Mouse (Mus musculus) large intestine, adult 2 months (tissue): ENCODE data around the gene Wdr92. TPM values are rescaled to one million over a fixed set of nuclear protein-coding genes. Genes with fewer than 3 reads are reported as not detected.

Source experiments
- DNase-seq: peaks from one replicate; pipeline ENCODE4 v3.0.0-alpha.2; 2012; ENCODE audit warnings: low read depth, low spot score
- WGBS: fragments of 180-500 bp; shearing (Covaris S2); methylation state at CpG from one replicate; pipeline ENCODE4 v1.1.7; 2018; 5-methylcytosine and 5-hydroxymethylcytosine counted together
- polyA plus RNA-seq: library from polyadenylated mRNA; depleted of rRNA; stranded (reverse); fragments of >200 nt; gene quantifications from 2 replicates; pipeline ENCODE4 v1.2.3, GENCODE M21; 2012; rRNA removed

Wdr92 gene
- polyA plus RNA-seq: 6.8 and 7.3 TPM in 2 replicates

DNA sequence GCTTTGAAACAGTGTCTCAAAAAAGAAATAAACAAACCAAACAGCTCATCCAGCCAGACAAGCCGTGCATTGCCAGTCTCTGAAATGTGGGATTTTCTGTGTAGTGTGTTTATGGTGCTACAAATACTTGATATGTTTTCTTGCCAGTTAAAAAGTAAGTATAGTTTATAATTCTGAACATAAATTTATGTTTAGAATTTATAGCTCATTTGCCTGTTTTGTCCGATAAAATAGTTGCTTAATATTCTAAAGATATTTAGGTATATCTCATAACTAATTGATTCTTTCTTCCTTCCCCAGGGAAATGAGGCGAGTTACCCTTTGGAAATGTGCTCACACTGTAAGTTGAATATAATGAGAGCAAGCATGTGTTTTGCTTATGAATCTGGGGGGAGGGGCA lies at the start of gene Wdr92:
TSS of gene Wdr92 (plus strand) at position 301 of the 400 bp plus-strand sequence.
- 76% methylated on average over 3 of the region's 3 CpGs for WGBS
- DNase-seq: no peak

DNA sequence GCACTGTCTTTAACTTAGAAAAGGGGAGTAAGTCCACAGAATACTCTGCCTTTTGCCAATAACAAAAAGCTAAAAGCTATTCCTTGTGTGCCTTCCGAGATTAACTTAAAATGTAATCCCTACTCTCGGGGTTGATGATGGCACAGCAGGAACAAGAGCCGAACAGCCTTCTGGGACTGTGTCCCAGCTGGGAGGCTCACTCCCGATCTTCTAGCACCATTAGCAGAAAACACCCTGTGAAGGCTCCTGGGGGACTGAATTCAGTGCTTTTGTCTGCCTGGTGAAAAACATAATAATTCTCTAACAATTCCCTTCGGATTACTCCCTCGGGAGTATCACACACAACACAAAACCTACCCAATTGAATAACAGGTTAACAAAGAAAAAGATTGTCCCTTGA lies 46.3 kb upstream of the Wdr92 start:
- WGBS: 55% methylated on average over 6 of the region's 6 CpGs
- no peak for DNase-seq

GRCm38 (mm10) chr11:17138306-17139033 lies 43.4 kb upstream of the Wdr92 start:
- 35% methylated on average over 6 of the region's 6 CpGs for WGBS
- DNase-seq: no peak

DNA sequence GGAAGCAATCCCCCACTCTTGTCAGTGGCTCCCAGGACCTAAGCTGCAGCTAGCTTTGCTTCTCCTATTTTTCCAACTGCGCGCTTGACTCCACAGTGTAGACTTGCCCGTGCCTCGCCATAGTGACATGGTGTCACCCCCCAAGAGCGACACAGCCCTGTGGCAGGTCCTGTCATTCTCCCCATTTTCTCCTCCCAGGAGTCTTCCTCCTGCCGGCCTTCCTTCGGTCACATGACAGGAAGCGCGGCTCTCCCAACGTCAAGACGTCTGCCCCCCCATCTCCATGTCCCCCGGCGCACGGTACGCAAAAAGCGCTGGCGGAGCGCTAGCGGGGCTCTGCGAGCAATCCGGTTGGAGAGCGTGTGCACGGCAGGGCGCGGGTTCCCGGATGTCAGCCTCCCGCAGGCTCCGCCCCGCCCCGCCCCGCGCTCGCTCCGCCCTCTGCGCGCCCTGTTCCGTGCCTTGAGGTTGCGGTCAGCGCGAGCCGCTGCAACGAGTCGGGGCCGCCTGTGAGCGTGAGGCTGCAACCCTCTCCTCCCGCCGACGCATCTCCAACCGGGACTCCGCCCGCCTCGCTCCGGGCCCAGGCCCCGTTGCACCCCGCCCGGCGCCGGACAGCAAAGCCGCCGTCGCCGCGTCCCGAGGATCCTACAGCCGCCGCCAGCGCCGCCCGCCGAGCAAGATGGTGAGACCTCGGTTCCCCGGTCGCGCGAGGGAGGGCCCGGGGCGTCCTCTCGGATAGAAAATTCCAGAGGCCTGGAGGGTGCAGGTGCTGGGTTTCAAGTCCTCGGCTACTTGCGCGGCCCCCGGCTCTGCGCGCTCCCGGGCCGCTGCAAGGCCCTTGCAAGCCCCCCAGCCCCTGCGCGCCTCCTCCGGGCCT lies 22.8 kb upstream of the Wdr92 start, which contains the start of gene Ppp3r1:
TSS of gene Ppp3r1 (plus strand) at position 406 of the 880 bp plus-strand sequence.
- under 1% methylated on average over 81 of the region's 89 CpGs for WGBS
- DNase-seq: peak; percentile 89

DNA sequence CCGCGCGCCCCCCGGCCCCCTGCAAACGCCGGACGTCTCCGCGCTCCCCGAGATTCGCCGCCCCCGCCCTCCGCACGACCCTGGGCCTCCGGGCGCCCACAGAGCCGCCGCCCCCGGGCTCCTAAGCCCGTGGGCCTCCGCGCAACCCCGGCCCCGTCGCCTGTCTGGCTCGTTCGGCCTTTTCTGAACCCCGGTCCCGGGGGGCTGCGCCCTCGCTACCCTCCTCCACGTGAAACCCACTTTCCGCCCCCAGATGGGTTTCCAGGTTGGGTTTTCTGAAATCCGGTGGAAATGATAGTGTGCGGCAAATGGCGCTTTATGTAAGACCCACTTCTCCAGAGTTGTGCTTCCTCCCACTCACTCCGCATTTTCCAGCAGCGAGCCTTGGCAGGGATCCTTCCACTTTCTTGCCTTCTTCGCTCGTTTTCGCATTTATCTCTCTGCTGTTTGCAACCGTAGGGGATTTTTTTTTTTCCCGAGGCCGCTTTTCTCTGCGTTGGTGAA lies 22.1 kb upstream of the Wdr92 start:
- WGBS: under 1% methylated on average over 44 of the region's 46 CpGs
- no peak for DNase-seq

- peak; percentile 37 for DNase-seq
- 0% methylated on average over 12 of the region's 12 CpGs for WGBS
Measured at GRCm38 (mm10) chr11:17160242-17160641, 21.7 kb upstream of the Wdr92 start.

GRCm38 (mm10) chr11:17163956-17164355 lies 18.0 kb upstream of the Wdr92 start:
- WGBS: 33% methylated on average over 1 of the region's 1 CpGs
- no peak for DNase-seq

GRCm38 (mm10) chr11:17166627-17167026 lies 15.3 kb upstream of the Wdr92 start:
- WGBS: 83% methylated on average over 7 of the region's 7 CpGs

DNA sequence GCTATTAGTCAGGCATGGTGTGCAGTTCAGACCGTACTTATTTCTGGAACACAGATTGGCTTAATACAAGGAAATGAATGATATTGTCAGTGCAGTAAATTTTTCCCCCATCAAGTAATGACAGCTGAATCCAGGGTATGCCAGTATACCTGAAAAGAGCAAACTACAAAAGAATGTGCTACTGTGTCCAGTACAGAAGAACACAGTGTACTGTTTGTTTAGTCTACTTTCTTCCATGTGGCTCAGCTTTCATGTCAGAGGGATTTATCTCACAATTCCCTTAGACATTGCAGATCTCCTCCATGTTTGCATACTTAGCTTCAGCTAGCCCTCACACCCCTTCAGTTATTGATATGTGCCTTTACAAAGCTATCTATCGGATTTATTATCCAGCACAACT lies 12.6 kb upstream of the Wdr92 start:
- WGBS: 38% methylated on average over 2 of the region's 2 CpGs
- DNase-seq: no peak

More at GRCm38 (mm10) chr11:17166627-17167026, 15.3 kb upstream of the Wdr92 start:
- DNase-seq: no peak

DNA sequence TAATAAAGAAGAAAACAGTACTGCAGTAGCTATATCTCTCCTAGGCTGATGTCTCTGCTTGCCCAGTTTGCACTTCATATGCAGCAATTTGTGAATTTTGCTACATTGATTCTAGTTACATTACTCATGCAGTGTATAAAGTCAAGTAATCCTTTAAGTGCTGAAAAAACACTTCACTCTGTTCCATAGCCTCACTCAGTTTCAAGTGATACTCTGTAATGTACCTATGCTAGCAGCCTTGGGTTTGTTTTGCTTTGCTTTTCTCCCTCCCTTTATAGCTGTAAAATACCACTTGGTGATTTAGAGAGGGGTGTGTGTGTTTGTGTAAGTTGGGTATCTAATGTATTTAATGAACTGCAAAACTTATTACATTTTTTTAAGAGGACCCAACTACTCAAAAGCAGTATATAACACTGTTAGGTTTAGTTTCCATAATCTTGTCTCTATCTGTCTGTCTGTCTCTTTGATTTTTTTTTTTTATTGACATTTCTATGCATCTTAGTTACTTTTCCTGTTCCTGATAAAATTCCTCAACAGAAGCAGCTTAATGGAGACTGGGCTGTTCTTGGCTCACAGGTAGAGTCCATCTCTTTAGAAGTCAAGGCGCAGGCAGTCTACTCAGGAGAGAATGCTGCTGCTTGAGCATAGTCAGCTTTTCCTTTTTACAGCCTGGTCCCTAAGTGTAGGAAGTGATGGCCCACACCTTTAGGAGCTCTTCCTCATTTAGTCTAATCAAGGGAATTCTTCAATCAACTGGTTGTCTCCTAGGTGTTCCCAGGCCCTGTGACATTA lies 10.8 kb upstream of the Wdr92 start:
- WGBS: 91% methylated on average over 1 of the region's 1 CpGs
- DNase-seq: no peak

DNA sequence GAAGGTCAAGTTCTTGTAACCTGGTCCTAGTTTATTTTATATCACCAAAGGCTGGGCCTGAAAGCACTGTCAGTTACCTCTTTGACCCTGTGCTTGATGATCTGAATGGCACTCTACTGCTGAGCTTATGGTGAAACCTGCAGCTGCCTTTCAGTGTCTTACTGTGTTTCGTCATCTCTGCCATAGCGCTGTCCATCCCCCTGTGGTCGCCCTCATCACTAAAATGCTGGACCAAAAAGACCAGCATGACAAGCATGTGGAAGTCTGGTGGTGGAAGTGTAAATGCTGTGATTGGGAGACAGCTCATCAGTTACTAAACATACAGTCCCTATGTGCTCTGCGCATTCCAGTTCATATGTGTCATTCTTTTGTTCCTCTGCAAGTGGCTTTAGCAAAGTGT lies 9.6 kb upstream of the Wdr92 start:
- WGBS: 90% methylated on average over 4 of the region's 4 CpGs
- no peak for DNase-seq

DNA sequence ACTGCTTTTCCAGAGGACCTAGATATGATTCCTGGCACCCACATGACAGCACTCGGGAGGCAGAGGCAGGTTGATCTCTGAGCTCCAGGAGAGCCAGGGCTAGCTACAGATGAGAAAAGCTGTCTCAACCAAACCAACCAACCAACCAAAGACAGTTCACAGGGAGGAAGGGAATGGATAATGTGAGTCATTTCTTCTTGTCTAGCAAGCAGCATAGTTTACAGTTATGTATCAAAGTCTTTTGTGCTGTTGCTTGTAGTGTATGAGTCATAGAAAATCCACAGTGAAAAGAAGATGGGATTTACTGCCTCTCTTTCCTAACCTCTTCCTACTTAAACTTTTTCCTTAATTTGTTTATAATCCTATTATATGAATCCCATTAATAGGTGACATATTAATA lies 5.3 kb upstream of the Wdr92 start:
- WGBS: 94% methylated on average over 1 of the region's 1 CpGs
- no peak for DNase-seq

- WGBS: 74% methylated on average over 3 of the region's 3 CpGs
- DNase-seq: no peak
Measured at GRCm38 (mm10) chr11:17180753-17181152, 1.2 kb upstream of the Wdr92 start.

GRCm38 (mm10) chr11:17183165-17183564 lies 1.3 kb downstream of the Wdr92 start:
- DNase-seq: no peak
- WGBS: 89% methylated on average over 2 of the region's 2 CpGs

DNA sequence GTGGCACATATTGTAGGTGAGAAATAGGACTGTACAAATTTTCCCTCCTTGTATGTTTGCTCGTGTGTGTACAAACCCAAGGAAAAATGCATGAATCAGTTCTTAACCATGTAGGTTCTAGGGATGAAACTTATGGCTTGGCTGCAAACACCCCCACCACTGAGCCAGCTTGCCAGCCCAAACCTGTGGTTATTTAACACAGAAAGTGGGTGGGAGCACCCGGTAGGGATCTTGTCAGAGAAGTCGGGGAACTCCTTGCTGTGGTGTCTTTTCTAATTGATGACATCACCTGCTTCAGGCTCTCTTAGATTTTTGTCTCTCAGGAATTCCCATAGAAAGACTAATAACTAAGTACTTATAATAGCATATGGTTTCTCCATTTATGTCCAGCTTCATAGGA lies 5.7 kb downstream of the Wdr92 start:
- WGBS: 80% methylated on average over 3 of the region's 3 CpGs
- no peak for DNase-seq

DNA sequence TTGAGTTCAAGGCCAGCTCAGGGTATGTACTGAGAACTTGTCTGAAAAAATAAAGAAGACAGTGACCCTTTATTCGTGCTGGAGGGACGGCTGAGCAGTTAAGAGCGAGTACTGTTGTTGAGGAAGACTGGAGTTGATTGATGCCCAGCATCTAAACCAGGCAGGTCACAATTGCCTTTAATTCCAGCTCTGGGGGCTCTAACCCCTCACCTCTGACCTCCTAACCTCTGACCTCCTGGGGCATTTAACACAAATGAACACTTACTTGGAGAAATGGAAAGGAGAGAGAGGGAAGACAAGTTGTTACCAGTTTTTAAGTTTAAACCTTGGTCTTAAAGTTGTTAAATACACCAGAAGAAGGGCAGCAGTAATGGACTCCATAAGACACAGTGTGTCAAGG lies 6.9 kb downstream of the Wdr92 start:
- WGBS: 79% methylated on average over 3 of the region's 3 CpGs
- no peak for DNase-seq

DNA sequence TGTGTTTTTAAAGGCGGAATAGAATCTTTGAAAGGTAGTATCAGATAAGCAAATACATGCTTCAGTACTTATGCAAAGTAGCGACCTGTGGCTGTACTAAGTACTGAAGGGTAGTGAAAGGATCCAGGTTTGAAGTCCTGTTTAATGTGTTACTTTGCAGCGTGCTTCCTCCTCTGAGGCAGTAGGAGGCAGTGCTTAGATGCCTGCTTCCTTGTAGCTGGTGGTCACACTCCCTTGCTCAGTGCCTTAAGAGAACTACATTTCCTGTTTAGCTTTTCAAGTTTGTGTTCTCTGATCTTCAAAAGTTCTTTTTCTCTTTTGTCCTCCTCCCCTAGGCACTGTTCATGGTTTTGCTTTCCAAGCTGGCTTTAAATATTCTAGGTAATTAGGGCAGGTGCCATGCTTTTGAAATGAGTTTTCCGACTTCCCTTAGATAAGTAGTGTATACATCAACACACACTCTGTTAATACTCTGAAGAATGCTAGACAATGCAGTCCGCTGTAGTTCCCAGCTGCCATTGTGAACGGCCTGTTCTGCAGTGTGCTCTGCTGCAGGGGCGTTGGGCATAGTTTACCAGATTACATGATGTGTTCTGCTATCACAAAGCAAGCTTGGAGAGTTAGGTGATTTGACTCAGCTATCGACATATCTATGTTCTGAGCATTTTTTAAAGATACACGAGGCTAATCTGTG lies 10.4 kb downstream of the Wdr92 start:
- DNase-seq: no peak
- 82% methylated on average over 9 of the region's 9 CpGs for WGBS

GRCm38 (mm10) chr11:17199170-17199569 lies 17.3 kb downstream of the Wdr92 start:
- DNase-seq: no peak
- 87% methylated on average over 5 of the region's 5 CpGs for WGBS

DNA sequence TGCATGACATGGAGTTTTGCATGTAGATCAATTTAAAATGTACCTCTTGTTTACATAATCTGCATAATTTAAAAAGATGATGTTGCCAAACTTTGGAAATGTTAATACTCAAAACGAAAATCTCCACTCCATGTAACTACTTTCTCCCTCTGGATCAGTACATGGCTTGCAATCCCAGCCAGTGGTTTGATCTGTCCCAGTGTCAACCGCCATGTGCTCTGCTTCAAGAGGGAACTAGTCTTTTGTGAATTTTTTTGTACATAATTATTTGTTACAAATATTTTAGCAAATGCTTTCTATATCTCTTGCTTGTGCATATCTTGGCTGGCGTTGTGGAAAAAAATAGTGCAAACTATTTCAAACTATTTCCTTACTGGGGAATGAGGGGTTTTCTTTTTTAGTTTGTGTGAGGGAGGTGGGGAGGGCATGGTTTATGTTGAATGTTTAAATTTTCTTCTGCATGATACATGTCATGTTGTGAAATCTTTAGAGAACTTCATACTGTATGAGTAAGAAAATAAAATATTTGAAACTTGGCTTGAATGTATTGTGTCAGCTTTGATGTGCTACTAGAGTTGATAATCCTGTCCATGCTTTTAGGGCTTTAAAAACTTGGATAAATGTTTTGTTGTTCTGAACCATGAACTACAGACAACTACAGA lies 18.1 kb downstream of the Wdr92 start:
- DNase-seq: no peak
- WGBS: 87% methylated on average over 3 of the region's 3 CpGs
